Mouse (Mus musculus) heart, postnatal 14 days (tissue): ENCODE data around the gene Cyp4a31. TPM values are rescaled to one million over a fixed set of nuclear protein-coding genes. Genes with fewer than 3 reads are reported as not detected.

Experiments
- total RNA-seq, 2 experiments: library from RNA; stranded (reverse); gene quantifications; 2 replicates each; pipeline ENCODE4 v1.2.3; 2021

Gene Cyp4a31
- total RNA-seq, 2 experiments from 2014 or later, result not detected

Other genes starting within 250 kb of the Cyp4a31 start
- gene Cyp4a12b, start 152.0 kb upstream of the Cyp4a31 start, total RNA-seq, result under 1 TPM in 1 of 2 experiments, not detected in 1; 0.26 TPM
- gene Cyp4a30b, start 111.0 kb upstream of the Cyp4a31 start, total RNA-seq, result not detected
- gene Cyp4a14, start 67.5 kb upstream of the Cyp4a31 start, total RNA-seq, result not detected
- under 1 TPM; 0.12 to 0.24 TPM for gene Cyp4a10, start 45.4 kb upstream of the Cyp4a31 start, total RNA-seq
- gene Cyp4a32, start 37.3 kb downstream of the Cyp4a31 start, total RNA-seq, result not detected
- gene Cyp4b1, start 84.1 kb downstream of the Cyp4a31 start, total RNA-seq, result 10 to 100 TPM; 22.7 to 29.9 TPM
- 10 to 100 TPM; 34.0 to 35.3 TPM for gene Efcab14, start 174.1 kb downstream of the Cyp4a31 start, total RNA-seq
- gene Tex38, start 217.4 kb downstream of the Cyp4a31 start, total RNA-seq, result under 1 TPM in 1 of 2 experiments, not detected in 1; 0.39 TPM
- gene Atpaf1, start 221.2 kb downstream of the Cyp4a31 start, total RNA-seq, result 10 to 100 TPM; 60.6 to 63.0 TPM